ENCODE assay signal across 10 mouse cellular contexts in the genomic region with DNA sequence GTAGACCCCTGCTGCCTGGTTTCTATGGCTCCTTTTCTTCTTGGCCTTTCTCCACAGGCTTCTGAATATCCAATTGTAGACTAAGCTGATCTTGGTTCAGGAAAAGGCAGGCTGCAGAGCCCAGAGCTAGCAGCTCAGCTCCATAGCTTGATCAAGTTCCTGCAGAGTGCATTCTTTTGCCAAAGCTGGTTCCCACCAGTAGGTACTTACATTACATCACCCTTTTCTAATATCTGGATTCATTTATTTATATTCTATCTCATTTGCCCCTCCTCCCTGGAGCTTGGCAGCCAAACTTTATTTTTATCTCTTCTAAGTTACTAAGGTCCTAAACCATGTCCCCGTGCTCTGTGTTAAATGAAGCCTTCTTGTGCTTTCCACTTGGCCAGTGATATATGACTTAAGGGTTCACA. TPM values are rescaled to one million over a fixed set of nuclear protein-coding genes. Genes with fewer than 3 reads are reported as not detected.
DNase-seq lines count a peak whose midpoint lies in the region; ATAC-seq and TF ChIP-seq lines count a peak whose summit lies in the region.
"Had no signal": no experiment of that assay in that cellular context is flagged by ENCODE, and none has a peak within 500 bp of the region (broad histone marks: within the 10 kb centered on the region; RNA-seq: fewer than 3 reads in every experiment).

No protein-coding gene starts in this region.

- no peaks in the 10 kb centered on the region for H3K9me3 ChIP-seq in heart, embryonic 11.5 days (replicated peaks; ENCODE audit: control insufficient read depth, low read length)
- no peaks in the 10 kb centered on the region for H3K9me3 ChIP-seq in stomach, embryonic 15.5 days
- H3K9me3 ChIP-seq in stomach, postnatal 0 days (ENCODE audit: control insufficient read depth, low read length) = no peaks in the 10 kb centered on the region
- no peaks in the 10 kb centered on the region for H3K9me3 ChIP-seq in liver, embryonic 11.5 days (ENCODE audit: control insufficient read depth, low read length)

- no peak for TF ChIP-seq EP300 in stomach, postnatal 0 days (optimal IDR thresholded peaks at IDR 0.05)

- ATAC-seq in heart, embryonic 11.5 days (replicated peaks; ENCODE audit: insufficient number of reproducible peaks, low FRiP score, low TSS enrichment) = no peak
- no peak for ATAC-seq in stomach, embryonic 15.5 days (ENCODE audit: insufficient read depth, low FRiP score, low read depth)
- no peak for ATAC-seq in stomach, postnatal 0 days (ENCODE audit: low FRiP score, low TSS enrichment)
- ATAC-seq in liver, embryonic 11.5 days (replicated peaks; ENCODE audit: low FRiP score) = no peak

- H3K27ac ChIP-seq in heart, embryonic 11.5 days (ENCODE audit: low read depth, low read length) = peak overlapping the region; percentile 46
- peak overlapping the region; percentile 12; the same call in 1 of the 2 replicates for H3K27ac ChIP-seq in stomach, embryonic 15.5 days
- no peak overlapping the region for H3K27ac ChIP-seq in stomach, postnatal 0 days (replicated peaks)
- peak overlapping the region; percentile 83 for H3K27ac ChIP-seq in liver, embryonic 11.5 days (ENCODE audit: low read depth, low read length)

- DNase-seq in heart, postnatal 14 days = no peak
- no peak for DNase-seq in stomach, postnatal 0 days (ENCODE audit: low spot score)
- DNase-seq in liver, embryonic 11.5 days (ENCODE audit: low spot score) = no peak
- DNase-seq in adrenal gland, postnatal 36 days = no peak
- DNase-seq in cerebellum, postnatal 4 days (ENCODE audit: low spot score in 2 of 2) = no peak
- no peak for DNase-seq in frontal cortex, postnatal 25 days (ENCODE audit: low spot score in 2 of 2)
- DNase-seq: adrenal gland, postnatal 14 days had no signal

- no peak for TF ChIP-seq CTCF in stomach, postnatal 0 days (IDR thresholded peaks at IDR 0.05; ENCODE audit: low read depth)

- no peaks in the 10 kb centered on the region for H3K36me3 ChIP-seq in heart, embryonic 11.5 days (ENCODE audit: control insufficient read depth, insufficient read depth, low read length)
- H3K36me3 ChIP-seq in stomach, embryonic 15.5 days = no peaks in the 10 kb centered on the region
- H3K36me3 ChIP-seq in stomach, postnatal 0 days (ENCODE audit: control insufficient read depth, insufficient read depth, low read length) = no peaks in the 10 kb centered on the region
- no peaks in the 10 kb centered on the region for H3K36me3 ChIP-seq in liver, embryonic 11.5 days (ENCODE audit: control insufficient read depth, insufficient read depth, low read length)

- WGBS in heart, embryonic 11.5 days (ENCODE audit: insufficient replicate concordance) = 61% methylated on average over 1 of the region's 1 CpGs
- 24% methylated on average over 1 of the region's 1 CpGs for WGBS in stomach, embryonic 15.5 days
- WGBS in stomach, postnatal 0 days = 36% methylated on average over 1 of the region's 1 CpGs
- WGBS in liver, embryonic 11.5 days = 57% methylated on average over 1 of the region's 1 CpGs

- H3K27me3 ChIP-seq in heart, embryonic 11.5 days (ENCODE audit: control insufficient read depth, insufficient read depth, low read length) = no peaks in the 10 kb centered on the region
- no peaks in the 10 kb centered on the region for H3K27me3 ChIP-seq in stomach, embryonic 15.5 days (replicated peaks)
- H3K27me3 ChIP-seq in stomach, postnatal 0 days (ENCODE audit: control insufficient read depth, insufficient read depth, low read length) = no peaks in the 10 kb centered on the region
- no peaks in the 10 kb centered on the region for H3K27me3 ChIP-seq in liver, embryonic 11.5 days (replicated peaks; ENCODE audit: control insufficient read depth, insufficient read depth, low read length)

- intact Hi-C loops in heart, postnatal 14 days (cut with DNase I) = no loop called here

- H3K9ac ChIP-seq in heart, embryonic 11.5 days (ENCODE audit: low read depth, low read length) = peak overlapping the region; percentile 28; the same call in 1 of the 2 replicates
- no peak overlapping the region for H3K9ac ChIP-seq in stomach, embryonic 15.5 days
- no peak overlapping the region for H3K9ac ChIP-seq in stomach, postnatal 0 days (ENCODE audit: low read length)
- no peak overlapping the region for H3K9ac ChIP-seq in liver, embryonic 11.5 days (ENCODE audit: low read depth, low read length)

- peaks cover 19% of the 10 kb centered on the region for H3K4me1 ChIP-seq in heart, embryonic 11.5 days (ENCODE audit: control insufficient read depth, insufficient read depth, low read length)
- peaks cover 16% of the 10 kb centered on the region; the same call in 1 of the 2 replicates for H3K4me1 ChIP-seq in stomach, embryonic 15.5 days
- 0 out of 2 replicates have a peak, but pooled peaks cover 3% of the 10 kb centered on the region for H3K4me1 ChIP-seq in stomach, postnatal 0 days (replicated peaks; ENCODE audit: control insufficient read depth, insufficient read depth)
- peaks cover 58% of the 10 kb centered on the region for H3K4me1 ChIP-seq in liver, embryonic 11.5 days (replicated peaks; ENCODE audit: control insufficient read depth, insufficient read depth, low read length)

- no peak overlapping the region for H3K4me2 ChIP-seq in heart, embryonic 11.5 days
- H3K4me2 ChIP-seq in stomach, embryonic 15.5 days = no peak overlapping the region
- H3K4me2 ChIP-seq in stomach, postnatal 0 days (replicated peaks; ENCODE audit: low read depth) = no peak overlapping the region
- no peak overlapping the region for H3K4me2 ChIP-seq in liver, embryonic 11.5 days

- no peak overlapping the region for H3K4me3 ChIP-seq in heart, embryonic 11.5 days (ENCODE audit: low read depth, low read length)
- no peak overlapping the region for H3K4me3 ChIP-seq in stomach, embryonic 15.5 days (replicated peaks)
- no peak overlapping the region for H3K4me3 ChIP-seq in stomach, postnatal 0 days (ENCODE audit: low read depth, low read length)
- no peak overlapping the region for H3K4me3 ChIP-seq in liver, embryonic 11.5 days (ENCODE audit: low read depth, low read length)
- H3K4me3 ChIP-seq: erythroblast, embryonic 14.5 days had no signal

RNA-seq across cellular contexts. Expression of gene St3gal6, which starts 24.9 kb away (rescaled TPM):
- polyA plus RNA-seq in heart, embryonic 11.5 days (2014; fragmentation: Nextera tagmentation; extraction: Ambion mirVana) = 17.1 and 17.7 TPM in 2 replicates
- 10 to 100 TPM; 33.5 to 37.5 TPM for total RNA-seq in heart, postnatal 14 days (2021)
- polyA plus RNA-seq in stomach, embryonic 15.5 days (2015; fragmentation: Nextera tagmentation; extraction: Ambion mirVana) = 14.6 and 15.7 TPM in 2 replicates
- 7.1 and 8.0 TPM in 2 replicates for polyA plus RNA-seq in stomach, postnatal 0 days (2015; fragmentation: Nextera tagmentation; extraction: Ambion mirVana)
- polyA plus RNA-seq in liver, embryonic 11.5 days (2014; fragmentation: Nextera tagmentation; extraction: Ambion mirVana) = 66.0 and 67.9 TPM in 2 replicates
- 10 to 100 TPM; 30.3 to 38.5 TPM for total RNA-seq in adrenal gland, postnatal 36 days (2021)
